Mouse (Mus musculus) midbrain, embryonic 12.5 days (tissue): ENCODE data around the gene 4930447C04Rik. TPM values are rescaled to one million over a fixed set of nuclear protein-coding genes. Genes with fewer than 3 reads are reported as not detected.

Experiments
- ATAC-seq: fragments of 200-750 bp; cut with Nextera tagmentation; 2 replicates; pipeline ENCODE4 v1.8.0; 2017; ENCODE audit warnings: low read depth, moderate TSS enrichment, moderate library complexity; ENCODE audit not compliant: low FRiP score
- H3K27ac ChIP-seq: fragments of 300-500 bp; sonication (generic); replicated peaks from 2 replicates; pipeline ENCODE4 v1.5.1; 2016; ENCODE audit warnings: mild to moderate bottlenecking
- H3K27me3 ChIP-seq: fragments of 300-500 bp; sonication (generic); 2 replicates; pipeline ENCODE4 v1.6.1; 2016; ENCODE audit warnings: mild to moderate bottlenecking
- H3K36me3 ChIP-seq: fragments of 300-500 bp; sonication (generic); 2 replicates; pipeline ENCODE4 v1.6.1; 2016
- H3K4me1 ChIP-seq: fragments of 300-500 bp; sonication (generic); 2 replicates; pipeline ENCODE4 v1.6.1; 2016
- H3K4me2 ChIP-seq: fragments of 300-500 bp; sonication (generic); replicated peaks from 2 replicates; pipeline ENCODE4 v1.6.1; 2016; ENCODE audit warnings: mild to moderate bottlenecking, moderate library complexity
- H3K4me3 ChIP-seq: fragments of 300-500 bp; sonication (generic); 2 replicates; pipeline ENCODE4 v1.5.1; 2016; ENCODE audit warnings: mild to moderate bottlenecking
- H3K9ac ChIP-seq: fragments of 300-500 bp; sonication (generic); replicated peaks from 2 replicates; pipeline ENCODE4 v1.6.1; 2016; ENCODE audit warnings: mild to moderate bottlenecking, moderate library complexity
- H3K9me3 ChIP-seq: fragments of 300-500 bp; sonication (generic); 2 replicates; pipeline ENCODE4 v1.6.1; 2016; ENCODE audit warnings: mild to moderate bottlenecking
- WGBS: fragments of 180-500 bp; shearing (Covaris S2); methylation state at CpG from one replicate; pipeline ENCODE4 v1.1.7; 2016; 5-methylcytosine and 5-hydroxymethylcytosine counted together
- polyA plus RNA-seq: library from polyadenylated mRNA; unstranded; fragments of >200 nt; fragmentation: Nextera tagmentation; extraction: Ambion mirVana; gene quantifications from 2 replicates; pipeline ENCODE4 v1.2.1, GENCODE M21; 2016

The 4930447C04Rik gene
- polyA plus RNA-seq, 1 experiment from 2014 or later = 3.2 TPM

DNA sequence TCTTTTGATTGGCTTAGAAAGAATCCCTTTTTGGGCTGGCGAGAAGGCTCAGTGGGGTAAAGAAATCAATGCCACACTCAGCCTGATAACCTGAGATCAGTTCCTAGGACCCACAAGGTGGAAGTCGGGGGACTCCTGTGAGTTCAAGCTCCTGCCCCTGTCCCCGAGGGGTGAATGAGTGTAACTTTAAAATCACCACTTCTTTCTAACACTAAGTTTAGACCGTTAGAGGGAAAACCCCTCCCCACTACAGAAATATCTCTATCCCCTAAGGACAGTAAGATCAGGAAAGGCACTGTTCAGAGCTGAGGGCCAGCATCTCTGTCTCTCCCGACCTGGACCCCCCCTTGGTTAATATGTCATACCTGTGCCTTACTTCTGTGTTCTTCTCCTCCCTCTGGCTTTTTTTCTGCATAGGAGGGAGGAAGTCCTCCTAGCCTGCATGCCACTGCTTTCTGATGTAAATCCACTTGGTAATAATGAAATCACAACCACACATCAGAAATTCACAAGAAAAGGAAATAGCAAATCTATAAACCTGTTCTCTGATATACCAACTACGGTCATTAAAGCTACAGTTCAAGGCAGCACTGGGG is 17.4 kb upstream of the 4930447C04Rik start:
- ATAC-seq = no peak
- peaks cover 81% of the 10 kb centered on the region for H3K27me3 ChIP-seq
- 74% methylated on average over 6 of the region's 6 CpGs for WGBS

DNA sequence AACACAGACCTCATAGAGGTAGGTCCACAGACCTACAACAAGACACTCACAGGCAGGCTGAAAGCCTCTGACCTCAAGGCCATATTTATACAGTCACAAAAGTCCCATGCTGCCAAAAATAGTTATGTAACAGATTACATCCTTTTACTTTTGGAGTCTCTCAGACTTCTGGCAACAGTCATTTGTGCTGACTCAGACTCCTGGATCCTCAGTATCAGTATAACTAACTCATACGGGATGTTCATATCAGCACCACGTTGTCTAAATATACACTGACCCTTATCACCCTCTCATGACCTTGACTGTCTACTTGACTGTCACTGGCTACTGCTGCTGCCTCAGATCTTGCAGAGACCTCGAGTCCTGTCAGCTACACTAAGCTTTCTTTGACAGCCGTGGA is 14.3 kb upstream of the 4930447C04Rik start:
- H3K36me3 ChIP-seq = no peaks in the 10 kb centered on the region
- H3K4me3 ChIP-seq = no peak overlapping the region
- no peaks in the 10 kb centered on the region for H3K9me3 ChIP-seq
- no peaks in the 10 kb centered on the region for H3K4me1 ChIP-seq
- WGBS = 69% methylated on average over 4 of the region's 4 CpGs
- no peak overlapping the region for H3K9ac ChIP-seq
- peaks cover 89% of the 10 kb centered on the region for H3K27me3 ChIP-seq
- H3K4me2 ChIP-seq = no peak overlapping the region
- H3K27ac ChIP-seq = no peak overlapping the region
- no peak for ATAC-seq

More for the DNA sequence above, 17.4 kb upstream of the 4930447C04Rik start:
- Histone ChIP-seq H3K9me3 (no peaks in the 10 kb centered on the region), H3K4me2 (no peak overlapping the region), H3K4me1 (no peaks in the 10 kb centered on the region), H3K36me3 (no peaks in the 10 kb centered on the region), H3K4me3 (no peak overlapping the region), H3K27ac (no peak overlapping the region), H3K9ac (no peak overlapping the region)

DNA sequence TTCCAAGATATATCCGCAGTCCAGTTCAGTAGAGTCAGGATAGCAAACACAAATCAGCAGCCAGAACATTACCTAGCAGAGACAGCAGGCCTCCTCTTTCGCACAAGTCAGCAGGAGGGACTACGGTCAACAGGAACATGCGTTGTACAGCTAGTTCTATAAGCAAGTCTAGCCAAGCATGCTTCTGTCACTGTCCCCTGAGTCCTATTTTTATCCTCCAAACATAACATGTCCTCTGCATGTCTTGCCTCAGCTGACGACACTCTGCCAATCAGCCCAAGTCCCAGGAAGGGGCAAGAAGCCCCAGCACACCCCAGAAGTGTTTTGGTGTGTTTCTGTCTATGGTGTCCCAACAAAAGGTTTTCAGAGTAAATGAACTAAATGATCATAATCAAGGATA is 13.3 kb upstream of the 4930447C04Rik start:
- no peaks in the 10 kb centered on the region for H3K36me3 ChIP-seq
- no peak overlapping the region for H3K9ac ChIP-seq
- no peak for ATAC-seq
- no peaks in the 10 kb centered on the region for H3K9me3 ChIP-seq
- peaks cover 90% of the 10 kb centered on the region for H3K27me3 ChIP-seq
- no peak overlapping the region for H3K27ac ChIP-seq
- 86% methylated on average over 5 of the region's 5 CpGs for WGBS
- H3K4me1 ChIP-seq = no peaks in the 10 kb centered on the region
- H3K4me2 ChIP-seq = no peak overlapping the region
- no peak overlapping the region for H3K4me3 ChIP-seq

- peaks cover 87% of the 10 kb centered on the region for H3K27me3 ChIP-seq
- no peak overlapping the region for H3K4me2 ChIP-seq
- H3K4me1 ChIP-seq = no peaks in the 10 kb centered on the region
- no peaks in the 10 kb centered on the region for H3K36me3 ChIP-seq
- 78% methylated on average over 5 of the region's 5 CpGs for WGBS
- no peak overlapping the region for H3K27ac ChIP-seq
- no peak overlapping the region for H3K9ac ChIP-seq
- no peak overlapping the region for H3K4me3 ChIP-seq
- no peak for ATAC-seq
- H3K9me3 ChIP-seq = no peaks in the 10 kb centered on the region
These were observed 12.5 kb upstream of the 4930447C04Rik start for GRCm38 (mm10) chr12:72953089-72953488.

- no peak for ATAC-seq
- H3K9ac ChIP-seq = no peak overlapping the region
- WGBS = 6% methylated on average over 2 of the region's 2 CpGs
- H3K4me1 ChIP-seq = peaks cover 15% of the 10 kb centered on the region
- H3K4me3 ChIP-seq = no peak overlapping the region
- no peak overlapping the region for H3K4me2 ChIP-seq
- peaks cover 84% of the 10 kb centered on the region for H3K27me3 ChIP-seq
- no peaks in the 10 kb centered on the region for H3K36me3 ChIP-seq
- no peaks in the 10 kb centered on the region for H3K9me3 ChIP-seq
- H3K27ac ChIP-seq = no peak overlapping the region
These were observed 6.8 kb upstream of the 4930447C04Rik start for GRCm38 (mm10) chr12:72947335-72947734.

DNA sequence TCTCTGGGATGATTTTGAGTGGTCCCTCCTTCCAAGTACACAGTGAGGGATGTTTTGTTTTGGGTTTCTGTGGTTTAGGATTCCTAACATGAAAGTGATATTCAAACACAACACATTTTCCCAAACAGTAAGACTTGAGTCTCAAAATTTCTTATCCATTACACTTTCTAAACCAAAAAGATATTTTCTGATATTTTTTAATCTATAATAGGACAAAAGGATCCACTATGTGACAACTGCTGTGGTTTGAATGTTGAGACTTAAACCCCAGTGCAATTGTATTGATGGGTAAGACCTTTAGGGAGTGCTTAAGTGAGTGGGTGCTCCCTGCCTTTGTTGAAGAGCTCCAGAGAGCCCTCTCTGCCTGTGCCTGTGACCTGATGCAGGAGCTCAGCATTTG is 6.2 kb upstream of the 4930447C04Rik start:
- no peak overlapping the region for H3K9ac ChIP-seq
- no peaks in the 10 kb centered on the region for H3K9me3 ChIP-seq
- ATAC-seq = no peak
- no peak overlapping the region for H3K27ac ChIP-seq
- peaks cover 15% of the 10 kb centered on the region for H3K4me1 ChIP-seq
- H3K27me3 ChIP-seq = peaks cover 83% of the 10 kb centered on the region
- H3K4me2 ChIP-seq = no peak overlapping the region
- H3K4me3 ChIP-seq = no peak overlapping the region
- H3K36me3 ChIP-seq = no peaks in the 10 kb centered on the region

DNA sequence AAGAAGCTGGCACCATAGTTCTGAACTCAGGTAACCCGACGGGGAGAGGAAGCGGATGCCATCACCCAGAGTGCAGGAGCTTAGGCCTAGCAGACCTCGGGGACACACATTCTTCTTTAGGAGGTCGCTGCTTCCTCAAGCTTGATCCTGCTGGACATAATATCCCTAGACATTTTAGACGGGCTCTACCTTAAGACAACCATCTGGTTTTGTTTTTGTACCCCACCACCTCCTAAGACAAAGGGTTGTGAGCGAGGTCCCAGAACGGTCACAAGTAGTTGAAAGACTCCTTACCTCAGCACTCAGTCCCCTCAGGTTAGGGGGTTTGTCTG is 5.5 kb upstream of the 4930447C04Rik start:
- no peaks in the 10 kb centered on the region for H3K9me3 ChIP-seq
- H3K4me3 ChIP-seq = peak overlapping the region; percentile 41
- WGBS = 2% methylated on average over 8 of the region's 8 CpGs
- H3K4me1 ChIP-seq = peaks cover 15% of the 10 kb centered on the region
- H3K36me3 ChIP-seq = no peaks in the 10 kb centered on the region
- no peak overlapping the region for H3K27ac ChIP-seq
- no peak overlapping the region for H3K9ac ChIP-seq
- peaks cover 85% of the 10 kb centered on the region for H3K27me3 ChIP-seq
- H3K4me2 ChIP-seq = peak overlapping the region; percentile 55; the same call in 1 of the 2 replicates
- ATAC-seq = no peak

DNA sequence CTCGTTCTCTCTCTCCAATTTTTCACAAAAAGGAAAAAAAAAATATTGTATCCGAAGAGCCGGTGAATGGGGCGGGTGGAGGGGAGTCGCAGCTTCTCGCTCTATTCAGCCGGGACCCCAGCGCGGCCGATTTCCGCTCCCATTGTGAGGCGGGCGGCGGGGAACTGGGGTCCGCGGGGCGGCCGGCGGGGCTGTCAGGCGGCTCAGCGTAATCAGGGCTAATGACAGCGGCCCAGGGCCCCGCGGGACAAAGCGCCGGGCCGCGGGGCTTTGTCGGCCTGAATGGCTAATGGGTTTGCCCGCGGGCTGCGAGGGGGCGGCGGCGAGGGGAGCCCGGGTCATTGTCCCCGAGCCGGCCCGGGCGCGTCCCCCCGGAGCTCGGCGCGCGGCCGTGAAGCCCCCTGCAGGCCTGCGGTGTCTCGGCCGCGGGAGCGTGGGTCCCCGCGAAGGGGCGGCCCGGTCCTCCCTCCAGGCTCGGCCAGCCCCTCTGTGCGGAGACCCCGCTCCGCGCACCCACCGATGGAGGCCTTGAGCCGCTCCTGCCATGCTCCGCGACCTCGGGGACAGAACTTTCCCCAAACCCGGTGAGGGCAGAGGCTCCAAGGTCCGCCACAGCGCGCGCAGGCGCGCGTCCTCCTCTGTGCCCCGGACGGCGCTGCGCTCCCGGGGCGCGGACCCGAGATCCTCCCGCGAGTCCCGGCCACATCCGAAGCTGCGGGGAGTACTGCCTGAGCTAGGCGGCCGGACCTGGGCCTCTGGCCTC is 4.9 kb upstream of the 4930447C04Rik start:
- Histone ChIP-seq H3K36me3 (no peaks in the 10 kb centered on the region), H3K4me1 (peaks cover 15% of the 10 kb centered on the region), H3K9me3 (no peaks in the 10 kb centered on the region), H3K27ac (no peak overlapping the region), H3K9ac (no peak overlapping the region; the same call in 1 of the 2 replicates), H3K27me3 (peaks cover 87% of the 10 kb centered on the region), H3K4me3 (peak overlapping the region; percentile 41), H3K4me2 (peak overlapping the region; percentile 55)
- WGBS = under 1% methylated on average over 61 of the region's 89 CpGs
- ATAC-seq = peak; percentile 90

DNA sequence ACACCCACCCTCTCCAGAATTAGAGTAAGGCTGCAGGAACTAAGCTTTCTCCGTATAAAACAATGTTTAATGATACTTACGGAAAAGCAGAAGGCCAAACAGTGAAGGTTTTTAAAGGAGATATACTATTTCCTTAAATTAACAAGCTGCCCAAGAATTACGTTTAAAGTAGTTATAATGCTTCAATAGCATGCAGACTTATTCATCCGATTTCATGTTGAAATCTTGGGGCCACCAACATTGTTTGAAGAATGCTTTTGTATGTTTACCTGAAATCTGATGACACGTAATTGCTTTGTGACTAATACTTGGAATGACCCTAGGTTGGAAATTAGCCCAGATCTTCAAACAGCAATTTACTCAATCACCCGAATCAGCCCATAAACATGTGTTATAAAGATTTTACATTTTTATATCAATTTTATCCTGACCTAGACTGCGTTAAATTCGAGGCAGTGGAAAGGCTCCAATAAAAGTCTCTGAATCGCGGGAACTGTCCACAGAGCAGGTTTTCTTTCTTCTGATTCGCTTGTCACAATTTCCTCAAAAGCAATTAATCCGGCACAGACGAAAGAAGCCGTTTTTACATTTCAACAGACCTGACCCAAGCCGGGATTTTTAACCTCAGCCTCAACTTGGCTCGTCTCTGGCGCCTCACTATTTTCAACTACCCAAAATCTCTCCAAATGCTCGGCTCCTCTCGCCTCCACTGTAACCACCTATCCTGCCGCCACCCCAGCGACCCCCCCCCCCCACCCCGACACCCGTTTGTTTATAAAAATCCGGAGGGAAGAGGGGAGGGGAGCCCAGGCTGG is 4.0 kb upstream of the 4930447C04Rik start:
- H3K4me1 ChIP-seq = peaks cover 24% of the 10 kb centered on the region
- no peaks in the 10 kb centered on the region for H3K9me3 ChIP-seq
- peak overlapping the region; percentile 41 for H3K4me3 ChIP-seq
- ATAC-seq = peak; percentile 10; the same call in 1 of the 2 replicates
- peaks cover 87% of the 10 kb centered on the region for H3K27me3 ChIP-seq
- WGBS = under 1% methylated on average over 24 of the region's 24 CpGs
- peak overlapping the region; percentile 55 for H3K4me2 ChIP-seq
- H3K27ac ChIP-seq = no peak overlapping the region
- H3K36me3 ChIP-seq = no peaks in the 10 kb centered on the region
- no peak overlapping the region for H3K9ac ChIP-seq

- 9% methylated on average over 2 of the region's 2 CpGs for WGBS
- H3K27me3 ChIP-seq = peaks cover 88% of the 10 kb centered on the region
- H3K27ac ChIP-seq = no peak overlapping the region
- no peak overlapping the region for H3K4me2 ChIP-seq
- ATAC-seq = no peak
- no peak overlapping the region for H3K4me3 ChIP-seq
- peaks cover 26% of the 10 kb centered on the region for H3K4me1 ChIP-seq
- no peaks in the 10 kb centered on the region for H3K9me3 ChIP-seq
- no peaks in the 10 kb centered on the region for H3K36me3 ChIP-seq
- H3K9ac ChIP-seq = no peak overlapping the region
These were observed 3.1 kb upstream of the 4930447C04Rik start for GRCm38 (mm10) chr12:72943574-72944110.

- no peak overlapping the region for H3K4me3 ChIP-seq
- peaks cover 26% of the 10 kb centered on the region for H3K4me1 ChIP-seq
- no peak overlapping the region for H3K27ac ChIP-seq
- ATAC-seq = no peak
- H3K36me3 ChIP-seq = no peaks in the 10 kb centered on the region
- H3K27me3 ChIP-seq = peaks cover 90% of the 10 kb centered on the region
- H3K9ac ChIP-seq = no peak overlapping the region
- H3K4me2 ChIP-seq = no peak overlapping the region
- H3K9me3 ChIP-seq = no peaks in the 10 kb centered on the region
- WGBS = 14% methylated on average over 6 of the region's 6 CpGs
These were observed 1.6 kb upstream of the 4930447C04Rik start for GRCm38 (mm10) chr12:72942171-72942570.
